Mouse (Mus musculus) E14TG2a.4 (cell line): ENCODE measurements around the gene Plekha5.

Experiments used
- CTCF ChIP-seq: conservative IDR thresholded peaks from 2 replicates; pipeline ENCODE4 v1.5.1; 2014; ENCODE audit warnings: low read length
- POU5F1 ChIP-seq: IDR thresholded peaks from 2 replicates; pipeline ENCODE4 v1.6.1; 2014; ENCODE audit warnings: low read length, borderline replicate concordance

GRCm38 (mm10) chr6:140580170-140580569, 156.3 kb downstream of the Plekha5 start:
- TF ChIP-seq CTCF (no peak), POU5F1 (no peak)
